Mouse (Mus musculus) intestine, embryonic 16.5 days (tissue): ENCODE measurements around the gene Slc39a1. TPM values are rescaled to one million over a fixed set of nuclear protein-coding genes. Genes with fewer than 3 reads are reported as not detected.

Source experiments
- ATAC-seq: fragments of 200-750 bp; cut with Nextera tagmentation; 2 replicates; pipeline ENCODE4 v1.8.0; 2017; ENCODE audit warnings: moderate TSS enrichment, moderate library complexity
- H3K27ac ChIP-seq: fragments of 300-500 bp; sonication (generic); 2 replicates; pipeline ENCODE4 v1.5.1; 2014; ENCODE audit warnings: mild to moderate bottlenecking, low read length
- H3K27me3 ChIP-seq: fragments of 300-500 bp; sonication (generic); replicated peaks from 2 replicates; pipeline ENCODE4 v1.6.1; 2014; ENCODE audit warnings: low read length, control low read depth, mixed read lengths; ENCODE audit not compliant: control insufficient read depth, insufficient read depth
- H3K36me3 ChIP-seq: fragments of 300-500 bp; sonication (generic); 2 replicates; pipeline ENCODE4 v1.6.1; 2014; ENCODE audit warnings: low read length, control low read depth; ENCODE audit not compliant: control insufficient read depth, insufficient read depth
- H3K4me1 ChIP-seq: fragments of 300-500 bp; sonication (generic); 2 replicates; pipeline ENCODE4 v1.6.1; 2014; ENCODE audit warnings: low read length, control low read depth, mixed read lengths; ENCODE audit not compliant: control insufficient read depth, insufficient read depth
- H3K4me2 ChIP-seq: fragments of 300-500 bp; sonication (generic); 2 replicates; pipeline ENCODE4 v1.6.1; 2014; ENCODE audit warnings: low read depth, low read length, control low read depth
- H3K4me3 ChIP-seq: fragments of 300-500 bp; sonication (generic); 2 replicates; pipeline ENCODE4 v1.5.1; 2014; ENCODE audit warnings: mild to moderate bottlenecking, low read length
- H3K9ac ChIP-seq: fragments of 300-500 bp; sonication (generic); 2 replicates; pipeline ENCODE4 v1.6.1; 2014; ENCODE audit warnings: low read depth, low read length
- H3K9me3 ChIP-seq: fragments of 300-500 bp; sonication (generic); 2 replicates; pipeline ENCODE4 v1.6.1; 2016; ENCODE audit warnings: low read length, control low read depth; ENCODE audit not compliant: control insufficient read depth
- WGBS: fragments of 180-500 bp; shearing (Covaris S2); extraction: QIAGEN DNeasy Blood & Tissue Kit; methylation state at CpG from one replicate; pipeline ENCODE4 v1.1.7; 2014; 5-methylcytosine and 5-hydroxymethylcytosine counted together
- polyA plus RNA-seq: library from polyadenylated mRNA; unstranded; fragments of >200 nt; fragmentation: Nextera tagmentation; extraction: Ambion mirVana; gene quantifications from 2 replicates; pipeline ENCODE4 v1.2.1, GENCODE M21; 2015

Slc39a1 gene
- polyA plus RNA-seq: 94.5 and 127 TPM in 2 replicates

GRCm38 (mm10) chr3:90247960-90248745 is at the start of gene Slc39a1:
TSS of gene Slc39a1 (plus strand) at chr3:90248172.
- Histone ChIP-seq H3K4me2 (peak within 1 kb of the TSS; percentile 94), H3K27me3 (no peaks in the 10 kb centered on the region), H3K4me1 (peaks cover 5% of the 10 kb centered on the region; the same call in 1 of the 2 replicates), H3K9ac (peak within 1 kb of the TSS; percentile 89), H3K27ac (peak within 1 kb of the TSS; percentile 96), H3K4me3 (peak within 1 kb of the TSS; percentile 78), H3K36me3 (peaks cover 8% of the 10 kb centered on the region), H3K9me3 (no peaks in the 10 kb centered on the region)
- 0% methylated on average over 44 of the region's 44 CpGs for WGBS
- peak; percentile 94 for ATAC-seq

GRCm38 (mm10) chr3:90202884-90203283 is 45.1 kb upstream of the Slc39a1 start:
- Histone ChIP-seq H3K4me1 (no peaks in the 10 kb centered on the region), H3K9ac (no peak overlapping the region), H3K4me3 (no peak overlapping the region), H3K4me2 (no peak overlapping the region), H3K36me3 (peaks cover under 1% of the 10 kb centered on the region; the same call in 1 of the 2 replicates), H3K27me3 (no peaks in the 10 kb centered on the region), H3K27ac (no peak overlapping the region), H3K9me3 (no peaks in the 10 kb centered on the region)
- no peak for ATAC-seq
- 52% methylated on average over 1 of the region's 1 CpGs for WGBS

GRCm38 (mm10) chr3:90203619-90204018 is 44.4 kb upstream of the Slc39a1 start:
- Histone ChIP-seq H3K9me3 (no peaks in the 10 kb centered on the region), H3K4me2 (no peak overlapping the region), H3K4me3 (no peak overlapping the region), H3K27me3 (no peaks in the 10 kb centered on the region), H3K36me3 (peaks cover 8% of the 10 kb centered on the region; the same call in 1 of the 2 replicates), H3K9ac (no peak overlapping the region), H3K4me1 (no peaks in the 10 kb centered on the region), H3K27ac (no peak overlapping the region)
- WGBS: 64% methylated on average over 5 of the region's 5 CpGs
- ATAC-seq: no peak

- Histone ChIP-seq H3K4me2 (no peak overlapping the region), H3K9me3 (no peaks in the 10 kb centered on the region), H3K36me3 (peaks cover 10% of the 10 kb centered on the region; the same call in 1 of the 2 replicates), H3K4me3 (no peak overlapping the region), H3K4me1 (no peaks in the 10 kb centered on the region), H3K9ac (no peak overlapping the region), H3K27me3 (no peaks in the 10 kb centered on the region), H3K27ac (no peak overlapping the region)
- WGBS: 91% methylated on average over 2 of the region's 2 CpGs
- no peak for ATAC-seq
Measured at GRCm38 (mm10) chr3:90204582-90204981, 43.4 kb upstream of the Slc39a1 start.

GRCm38 (mm10) chr3:90208662-90209061 is 39.3 kb upstream of the Slc39a1 start:
- no peak overlapping the region for H3K4me3 ChIP-seq
- H3K27me3 ChIP-seq: no peaks in the 10 kb centered on the region
- no peaks in the 10 kb centered on the region for H3K9me3 ChIP-seq
- H3K4me2 ChIP-seq: no peak overlapping the region
- peaks cover 14% of the 10 kb centered on the region for H3K4me1 ChIP-seq
- ATAC-seq: no peak
- H3K36me3 ChIP-seq: peaks cover 13% of the 10 kb centered on the region
- 80% methylated on average over 2 of the region's 2 CpGs for WGBS
- H3K27ac ChIP-seq: no peak overlapping the region
- H3K9ac ChIP-seq: no peak overlapping the region

- ATAC-seq: no peak
- H3K27me3 ChIP-seq: no peaks in the 10 kb centered on the region
- no peak overlapping the region for H3K4me3 ChIP-seq
- no peak overlapping the region for H3K27ac ChIP-seq
- no peak overlapping the region for H3K4me2 ChIP-seq
- peaks cover 14% of the 10 kb centered on the region for H3K4me1 ChIP-seq
- no peak overlapping the region for H3K9ac ChIP-seq
- 91% methylated on average over 5 of the region's 5 CpGs for WGBS
- H3K9me3 ChIP-seq: no peaks in the 10 kb centered on the region
- peaks cover 13% of the 10 kb centered on the region for H3K36me3 ChIP-seq
Measured at GRCm38 (mm10) chr3:90209908-90210566, 37.9 kb upstream of the Slc39a1 start.

GRCm38 (mm10) chr3:90211475-90212398 is 36.2 kb upstream of the Slc39a1 start:
- Histone ChIP-seq H3K4me1 (peaks cover 14% of the 10 kb centered on the region), H3K4me2 (peak overlapping the region; percentile 93), H3K36me3 (peaks cover 13% of the 10 kb centered on the region), H3K4me3 (peak overlapping the region; percentile 85), H3K27ac (no peak overlapping the region; the same call in 1 of the 2 replicates), H3K27me3 (no peaks in the 10 kb centered on the region), H3K9me3 (no peaks in the 10 kb centered on the region), H3K9ac (peak overlapping the region; percentile 93)
- ATAC-seq: no peak
- WGBS: 72% methylated on average over 13 of the region's 13 CpGs

- H3K27me3 ChIP-seq: no peaks in the 10 kb centered on the region
- H3K27ac ChIP-seq: peak overlapping the region; percentile 89; the same call in 1 of the 2 replicates
- peak overlapping the region; percentile 93 for H3K4me2 ChIP-seq
- peaks cover 13% of the 10 kb centered on the region for H3K36me3 ChIP-seq
- peak overlapping the region; percentile 85 for H3K4me3 ChIP-seq
- peaks cover 14% of the 10 kb centered on the region for H3K4me1 ChIP-seq
- ATAC-seq: no peak
- H3K9ac ChIP-seq: peak overlapping the region; percentile 93
- no peaks in the 10 kb centered on the region for H3K9me3 ChIP-seq
- 9% methylated on average over 5 of the region's 5 CpGs for WGBS
Measured at GRCm38 (mm10) chr3:90212723-90213122, 35.2 kb upstream of the Slc39a1 start.
